Mouse (Mus musculus) heart, embryonic 16.5 days (tissue): ENCODE data around the gene Cdc42ep5. TPM values are rescaled to one million over a fixed set of nuclear protein-coding genes. Genes with fewer than 3 reads are reported as not detected.

Experiments used
- ATAC-seq: fragments of 200-750 bp; cut with Nextera tagmentation; replicated peaks from 2 replicates; pipeline ENCODE4 v1.8.0; 2017; ENCODE audit warnings: moderate number of reproducible peaks; ENCODE audit not compliant: insufficient read depth, low FRiP score; ENCODE audit errors: extremely low read depth
- H3K27ac ChIP-seq: fragments of 300-500 bp; sonication (generic); 2 replicates; pipeline ENCODE4 v1.5.1; 2014; ENCODE audit warnings: mild to moderate bottlenecking, low read length, control low read depth, moderate library complexity
- H3K27me3 ChIP-seq: fragments of 300-500 bp; sonication (generic); 2 replicates; pipeline ENCODE4 v1.6.1; 2014; ENCODE audit warnings: low read length, mixed read lengths; ENCODE audit not compliant: control insufficient read depth, insufficient read depth
- H3K36me3 ChIP-seq: fragments of 300-500 bp; sonication (generic); 2 replicates; pipeline ENCODE4 v1.6.1; 2014; ENCODE audit not compliant: control insufficient read depth, insufficient read depth
- H3K4me1 ChIP-seq: fragments of 300-500 bp; sonication (generic); 2 replicates; pipeline ENCODE4 v1.6.1; 2014; ENCODE audit warnings: low read length, mixed read lengths; ENCODE audit not compliant: control insufficient read depth, insufficient read depth
- H3K4me2 ChIP-seq: fragments of 300-500 bp; sonication (generic); 2 replicates; pipeline ENCODE4 v1.6.1; 2014; ENCODE audit warnings: low read depth, mild to moderate bottlenecking, control low read depth, low read length
- H3K4me3 ChIP-seq: fragments of 300-500 bp; sonication (generic); 2 replicates; pipeline ENCODE4 v1.5.1; 2014; ENCODE audit warnings: mild to moderate bottlenecking, control low read depth, low read length
- H3K9ac ChIP-seq: fragments of 300-500 bp; sonication (generic); 2 replicates; pipeline ENCODE4 v1.6.1; 2014; ENCODE audit warnings: low read length, control low read depth
- H3K9me3 ChIP-seq: fragments of 300-500 bp; sonication (generic); replicated peaks from 2 replicates; pipeline ENCODE4 v1.6.1; 2016; ENCODE audit warnings: low read length; ENCODE audit not compliant: control insufficient read depth
- WGBS: fragments of 180-500 bp; shearing (Covaris S2); extraction: QIAGEN DNeasy Blood & Tissue Kit; methylation state at CpG from one replicate; pipeline ENCODE4 v1.1.7; 2014; 5-methylcytosine and 5-hydroxymethylcytosine counted together
- polyA plus RNA-seq: library from polyadenylated mRNA; unstranded; fragments of >200 nt; fragmentation: Nextera tagmentation; extraction: Ambion mirVana; gene quantifications from 2 replicates; pipeline ENCODE4 v1.2.1, GENCODE M21; 2015

Gene Cdc42ep5
- polyA plus RNA-seq, 1 experiment from 2014 or later: 22.7 TPM

DNA sequence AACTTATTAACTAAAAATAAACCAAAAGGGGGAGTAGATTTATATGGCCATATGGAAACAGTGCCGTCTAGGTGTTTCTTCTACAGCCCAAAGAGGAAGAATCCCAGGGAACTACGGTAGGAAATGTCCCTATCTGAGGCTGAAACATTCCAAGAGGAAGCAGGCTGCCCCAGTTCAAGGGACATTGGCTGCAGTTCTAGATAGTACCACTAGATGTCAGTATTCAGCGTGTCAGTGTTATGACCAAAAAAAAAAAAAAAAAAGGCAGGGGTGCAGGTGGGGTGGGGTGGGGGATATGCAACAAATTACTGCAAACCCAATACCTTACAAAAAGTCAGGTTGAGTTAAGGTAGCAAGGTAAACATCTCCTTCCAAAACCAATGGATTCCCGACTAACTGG lies 61.2 kb downstream of the Cdc42ep5 start:
- H3K27me3 ChIP-seq: no peaks in the 10 kb centered on the region
- H3K27ac ChIP-seq: no peak overlapping the region
- H3K9me3 ChIP-seq: no peaks in the 10 kb centered on the region
- no peaks in the 10 kb centered on the region for H3K4me1 ChIP-seq
- ATAC-seq: no peak
- no peaks in the 10 kb centered on the region for H3K36me3 ChIP-seq
- no peak overlapping the region for H3K9ac ChIP-seq
- 13% methylated on average over 4 of the region's 4 CpGs for WGBS
- H3K4me3 ChIP-seq: no peak overlapping the region
- no peak overlapping the region for H3K4me2 ChIP-seq

Other genes with a start within 250 kb of the Cdc42ep5 start
- gene Lilra6, start 249.4 kb downstream of the Cdc42ep5 start, polyA plus RNA-seq: 0.24 and 0.33 TPM in 2 replicates
- gene Lair1, start 101.7 kb downstream of the Cdc42ep5 start, polyA plus RNA-seq: 2.0 and 2.4 TPM in 2 replicates
- gene Ttyh1, start 45.5 kb downstream of the Cdc42ep5 start, polyA plus RNA-seq: 1.3 and 2.0 TPM in 2 replicates
- gene Leng8, start 27.8 kb downstream of the Cdc42ep5 start, polyA plus RNA-seq: 47.8 and 50.5 TPM in 2 replicates
- gene Leng9, start 14.5 kb downstream of the Cdc42ep5 start, polyA plus RNA-seq: 3.1 and 3.2 TPM in 2 replicates
- gene Lilra5, start 72.9 kb upstream of the Cdc42ep5 start, polyA plus RNA-seq: 0.14 and 0.15 TPM in 2 replicates
- 0.12 TPM in 1 of 2 replicates, not detected in the other for gene Ncr1, start 172.9 kb upstream of the Cdc42ep5 start, polyA plus RNA-seq
- 0.14 and 0.16 TPM in 2 replicates for gene Gp6, start 232.9 kb upstream of the Cdc42ep5 start, polyA plus RNA-seq